Mouse (Mus musculus): ENCODE measurements at regions not wholly inside any gene's neighbourhood (a gene's known extent, or its start where the extent isn't known, plus 50 kb on each side); places are given as distances from the start of the nearest gene placed in this dataset.

- H3K4me3 ChIP-seq (ENCODE audit: low read depth, low read length) = no peak overlapping the region
- WGBS = 87% methylated on average over 3 of the region's 3 CpGs
- ATAC-seq (replicated peaks; ENCODE audit: insufficient number of reproducible peaks, low FRiP score, low TSS enrichment, low read depth) = no peak
- no peak overlapping the region for H3K27ac ChIP-seq (replicated peaks; ENCODE audit: low read depth, low read length)
- no peaks in the 10 kb centered on the region for H3K4me1 ChIP-seq (ENCODE audit: control insufficient read depth, insufficient read depth, low read length)
- H3K9me3 ChIP-seq (replicated peaks; ENCODE audit: control insufficient read depth, low read length) = no peaks in the 10 kb centered on the region
- no peak overlapping the region for H3K9ac ChIP-seq (replicated peaks; ENCODE audit: low read length)
- no peaks in the 10 kb centered on the region for H3K27me3 ChIP-seq (ENCODE audit: control insufficient read depth, insufficient read depth, low read length)
- H3K36me3 ChIP-seq (replicated peaks; ENCODE audit: control insufficient read depth, insufficient read depth, low read depth, low read length) = no peaks in the 10 kb centered on the region
- no peak for DNase-seq (ENCODE audit: low spot score)
- H3K4me2 ChIP-seq (ENCODE audit: low read depth, low read length) = no peak overlapping the region
These were observed 183.5 kb upstream of the Il12b start for GRCm38 (mm10) chr11:44216346-44216745.

GRCm38 (mm10) chr11:44219971-44220370, 179.9 kb upstream of the Il12b start:
- 55% methylated on average over 3 of the region's 3 CpGs for WGBS
- H3K4me3 ChIP-seq (ENCODE audit: low read depth, low read length) = no peak overlapping the region

GRCm38 (mm10) chr11:44229996-44230395, 169.9 kb upstream of the Il12b start:
- no peaks in the 10 kb centered on the region for H3K27me3 ChIP-seq (ENCODE audit: control insufficient read depth, insufficient read depth, low read length)
- H3K9ac ChIP-seq (replicated peaks; ENCODE audit: low read length) = no peak overlapping the region
- no peak overlapping the region for H3K4me3 ChIP-seq (ENCODE audit: low read depth, low read length)
- DNase-seq (ENCODE audit: low spot score) (no peak), ATAC-seq (replicated peaks; ENCODE audit: insufficient number of reproducible peaks, low FRiP score, low TSS enrichment, low read depth) (no peak)
- H3K27ac ChIP-seq (replicated peaks; ENCODE audit: low read depth, low read length) = no peak overlapping the region
- no peak overlapping the region for H3K4me2 ChIP-seq (ENCODE audit: low read depth, low read length)
- 92% methylated on average over 5 of the region's 5 CpGs for WGBS
- H3K9me3 ChIP-seq (replicated peaks; ENCODE audit: control insufficient read depth, low read length) = no peaks in the 10 kb centered on the region
- no peaks in the 10 kb centered on the region for H3K4me1 ChIP-seq (ENCODE audit: control insufficient read depth, insufficient read depth, low read length)
- no peaks in the 10 kb centered on the region for H3K36me3 ChIP-seq (replicated peaks; ENCODE audit: control insufficient read depth, insufficient read depth, low read depth, low read length)

More at GRCm38 (mm10) chr11:44219971-44220370, 179.9 kb upstream of the Il12b start:
- H3K27ac ChIP-seq (replicated peaks; ENCODE audit: low read depth, low read length) = no peak overlapping the region
- no peak for DNase-seq (ENCODE audit: low spot score)
- ATAC-seq (replicated peaks; ENCODE audit: insufficient number of reproducible peaks, low FRiP score, low TSS enrichment, low read depth) = no peak
- H3K4me1 ChIP-seq (ENCODE audit: control insufficient read depth, insufficient read depth, low read length) = no peaks in the 10 kb centered on the region
- no peaks in the 10 kb centered on the region for H3K36me3 ChIP-seq (replicated peaks; ENCODE audit: control insufficient read depth, insufficient read depth, low read depth, low read length)
- no peak overlapping the region for H3K4me2 ChIP-seq (ENCODE audit: low read depth, low read length)
- no peaks in the 10 kb centered on the region for H3K9me3 ChIP-seq (replicated peaks; ENCODE audit: control insufficient read depth, low read length)
- no peaks in the 10 kb centered on the region for H3K27me3 ChIP-seq (ENCODE audit: control insufficient read depth, insufficient read depth, low read length)
- H3K9ac ChIP-seq (replicated peaks; ENCODE audit: low read length) = no peak overlapping the region

- Histone ChIP-seq H3K36me3 (replicated peaks; ENCODE audit: control insufficient read depth, insufficient read depth, low read depth, low read length) (no peaks in the 10 kb centered on the region), H3K27me3 (ENCODE audit: control insufficient read depth, insufficient read depth, low read length) (no peaks in the 10 kb centered on the region), H3K4me3 (ENCODE audit: low read depth, low read length) (no peak overlapping the region), H3K4me1 (ENCODE audit: control insufficient read depth, insufficient read depth, low read length) (no peaks in the 10 kb centered on the region), H3K9me3 (replicated peaks; ENCODE audit: control insufficient read depth, low read length) (no peaks in the 10 kb centered on the region), H3K9ac (replicated peaks; ENCODE audit: low read length) (no peak overlapping the region), H3K4me2 (ENCODE audit: low read depth, low read length) (no peak overlapping the region), H3K27ac (replicated peaks; ENCODE audit: low read depth, low read length) (no peak overlapping the region)
- DNase-seq (ENCODE audit: low spot score) = no peak
- no peak for ATAC-seq (replicated peaks; ENCODE audit: insufficient number of reproducible peaks, low FRiP score, low TSS enrichment, low read depth)
These were observed 164.4 kb upstream of the Il12b start for GRCm38 (mm10) chr11:44235456-44235855.

GRCm38 (mm10) chr11:44238051-44238450, 161.8 kb upstream of the Il12b start:
- H3K36me3 ChIP-seq (replicated peaks; ENCODE audit: control insufficient read depth, insufficient read depth, low read depth, low read length) = no peaks in the 10 kb centered on the region
- no peak overlapping the region for H3K4me3 ChIP-seq (ENCODE audit: low read depth, low read length)
- ATAC-seq (replicated peaks; ENCODE audit: insufficient number of reproducible peaks, low FRiP score, low TSS enrichment, low read depth) = no peak
- no peaks in the 10 kb centered on the region for H3K9me3 ChIP-seq (replicated peaks; ENCODE audit: control insufficient read depth, low read length)
- WGBS = 94% methylated on average over 4 of the region's 4 CpGs
- H3K27ac ChIP-seq (replicated peaks; ENCODE audit: low read depth, low read length) = no peak overlapping the region
- no peaks in the 10 kb centered on the region for H3K4me1 ChIP-seq (ENCODE audit: control insufficient read depth, insufficient read depth, low read length)
- H3K27me3 ChIP-seq (ENCODE audit: control insufficient read depth, insufficient read depth, low read length) = no peaks in the 10 kb centered on the region
- DNase-seq (ENCODE audit: low spot score) = no peak
- no peak overlapping the region for H3K4me2 ChIP-seq (ENCODE audit: low read depth, low read length)
- H3K9ac ChIP-seq (replicated peaks; ENCODE audit: low read length) = no peak overlapping the region

GRCm38 (mm10) chr11:44238598-44238997, 161.3 kb upstream of the Il12b start:
- no peak overlapping the region for H3K27ac ChIP-seq (replicated peaks; ENCODE audit: low read depth, low read length)
- H3K27me3 ChIP-seq (ENCODE audit: control insufficient read depth, insufficient read depth, low read length) = no peaks in the 10 kb centered on the region
- H3K4me2 ChIP-seq (ENCODE audit: low read depth, low read length) = no peak overlapping the region
- no peaks in the 10 kb centered on the region for H3K9me3 ChIP-seq (replicated peaks; ENCODE audit: control insufficient read depth, low read length)
- ATAC-seq (replicated peaks; ENCODE audit: insufficient number of reproducible peaks, low FRiP score, low TSS enrichment, low read depth) = no peak
- no peaks in the 10 kb centered on the region for H3K4me1 ChIP-seq (ENCODE audit: control insufficient read depth, insufficient read depth, low read length)
- H3K4me3 ChIP-seq (ENCODE audit: low read depth, low read length) = no peak overlapping the region
- H3K9ac ChIP-seq (replicated peaks; ENCODE audit: low read length) = no peak overlapping the region
- 87% methylated on average over 8 of the region's 8 CpGs for WGBS
- no peaks in the 10 kb centered on the region for H3K36me3 ChIP-seq (replicated peaks; ENCODE audit: control insufficient read depth, insufficient read depth, low read depth, low read length)
- no peak for DNase-seq (ENCODE audit: low spot score)

- Histone ChIP-seq H3K9ac (replicated peaks; ENCODE audit: low read length) (no peak overlapping the region), H3K4me3 (ENCODE audit: low read depth, low read length) (no peak overlapping the region), H3K4me1 (ENCODE audit: control insufficient read depth, insufficient read depth, low read length) (no peaks in the 10 kb centered on the region), H3K9me3 (replicated peaks; ENCODE audit: control insufficient read depth, low read length) (no peaks in the 10 kb centered on the region), H3K27me3 (ENCODE audit: control insufficient read depth, insufficient read depth, low read length) (no peaks in the 10 kb centered on the region), H3K4me2 (ENCODE audit: low read depth, low read length) (no peak overlapping the region), H3K27ac (replicated peaks; ENCODE audit: low read depth, low read length) (no peak overlapping the region), H3K36me3 (replicated peaks; ENCODE audit: control insufficient read depth, insufficient read depth, low read depth, low read length) (no peaks in the 10 kb centered on the region)
- no peak for ATAC-seq (replicated peaks; ENCODE audit: insufficient number of reproducible peaks, low FRiP score, low TSS enrichment, low read depth)
- 39% methylated on average over 2 of the region's 2 CpGs for WGBS
- DNase-seq (ENCODE audit: low spot score) = no peak
These were observed 156.7 kb upstream of the Il12b start for GRCm38 (mm10) chr11:44243184-44243583.

- ATAC-seq (replicated peaks; ENCODE audit: insufficient number of reproducible peaks, low FRiP score, low TSS enrichment, low read depth) (no peak), DNase-seq (ENCODE audit: low spot score) (no peak)
- no peaks in the 10 kb centered on the region for H3K4me1 ChIP-seq (ENCODE audit: control insufficient read depth, insufficient read depth, low read length)
- no peak overlapping the region for H3K4me3 ChIP-seq (ENCODE audit: low read depth, low read length)
- no peak overlapping the region for H3K9ac ChIP-seq (replicated peaks; ENCODE audit: low read length)
- H3K9me3 ChIP-seq (replicated peaks; ENCODE audit: control insufficient read depth, low read length) = no peaks in the 10 kb centered on the region
- 94% methylated on average over 5 of the region's 5 CpGs for WGBS
- no peaks in the 10 kb centered on the region for H3K36me3 ChIP-seq (replicated peaks; ENCODE audit: control insufficient read depth, insufficient read depth, low read depth, low read length)
- no peaks in the 10 kb centered on the region for H3K27me3 ChIP-seq (ENCODE audit: control insufficient read depth, insufficient read depth, low read length)
- no peak overlapping the region for H3K4me2 ChIP-seq (ENCODE audit: low read depth, low read length)
- H3K27ac ChIP-seq (replicated peaks; ENCODE audit: low read depth, low read length) = no peak overlapping the region
These were observed 148.0 kb upstream of the Il12b start for GRCm38 (mm10) chr11:44251821-44252220.
